Mouse (Mus musculus) 3134 (cell line): ENCODE data around the gene Tmem140.
A peak's percentile ranks its signal among the peaks of the same experiment; 100 is the strongest.

Source experiments
- DNase-seq: peaks from one replicate; pipeline ENCODE4 v3.0.0-alpha.2; 2011; ENCODE audit warnings: low spot score; ENCODE audit not compliant: insufficient read length; ENCODE audit errors: extremely low read depth

Gene Tmem140

DNA sequence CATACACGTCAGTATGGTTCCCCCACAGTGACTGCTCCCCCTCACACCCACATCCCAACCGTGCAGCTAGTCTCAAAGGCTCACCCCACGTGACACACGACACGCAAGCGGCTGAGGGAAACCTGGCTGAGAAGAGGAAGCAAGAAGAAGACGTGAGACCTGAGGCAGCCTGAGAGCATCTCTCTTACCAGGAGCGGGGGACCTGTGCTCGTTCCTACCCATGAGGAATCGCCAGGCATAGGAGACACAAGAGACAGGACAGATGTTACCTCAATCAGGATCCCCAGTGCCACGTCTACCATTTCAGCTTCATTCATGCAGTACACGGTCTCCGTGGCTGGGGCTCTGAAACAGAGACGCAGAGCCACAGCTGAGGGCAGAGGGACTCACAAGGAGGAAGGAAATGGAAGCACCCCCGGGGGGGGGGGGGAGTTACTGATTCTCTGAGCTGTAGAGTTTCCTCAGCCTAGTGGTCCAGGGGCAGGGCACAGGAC lies 12.4 kb downstream of the Tmem140 start:
- no peak for DNase-seq

GRCm38 (mm10) chr6:34875966-34876834 lies 13.3 kb downstream of the Tmem140 start:
- no peak for DNase-seq

DNA sequence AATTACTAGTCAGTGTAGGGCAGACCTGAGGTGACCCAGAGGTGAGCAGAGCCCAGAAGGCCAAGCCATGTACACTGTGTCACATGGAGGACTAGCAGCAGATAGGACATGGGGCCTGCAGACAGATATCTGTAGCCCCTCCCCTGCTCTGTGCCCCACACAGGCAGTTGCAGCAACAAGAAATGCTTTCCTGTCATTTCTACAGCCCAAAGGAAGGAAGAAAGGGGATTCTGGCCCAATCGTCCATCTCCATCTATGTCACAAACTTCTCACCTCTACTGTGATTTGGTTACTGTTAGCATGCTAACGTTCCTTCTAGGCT lies 13.8 kb downstream of the Tmem140 start:
- DNase-seq: no peak

DNA sequence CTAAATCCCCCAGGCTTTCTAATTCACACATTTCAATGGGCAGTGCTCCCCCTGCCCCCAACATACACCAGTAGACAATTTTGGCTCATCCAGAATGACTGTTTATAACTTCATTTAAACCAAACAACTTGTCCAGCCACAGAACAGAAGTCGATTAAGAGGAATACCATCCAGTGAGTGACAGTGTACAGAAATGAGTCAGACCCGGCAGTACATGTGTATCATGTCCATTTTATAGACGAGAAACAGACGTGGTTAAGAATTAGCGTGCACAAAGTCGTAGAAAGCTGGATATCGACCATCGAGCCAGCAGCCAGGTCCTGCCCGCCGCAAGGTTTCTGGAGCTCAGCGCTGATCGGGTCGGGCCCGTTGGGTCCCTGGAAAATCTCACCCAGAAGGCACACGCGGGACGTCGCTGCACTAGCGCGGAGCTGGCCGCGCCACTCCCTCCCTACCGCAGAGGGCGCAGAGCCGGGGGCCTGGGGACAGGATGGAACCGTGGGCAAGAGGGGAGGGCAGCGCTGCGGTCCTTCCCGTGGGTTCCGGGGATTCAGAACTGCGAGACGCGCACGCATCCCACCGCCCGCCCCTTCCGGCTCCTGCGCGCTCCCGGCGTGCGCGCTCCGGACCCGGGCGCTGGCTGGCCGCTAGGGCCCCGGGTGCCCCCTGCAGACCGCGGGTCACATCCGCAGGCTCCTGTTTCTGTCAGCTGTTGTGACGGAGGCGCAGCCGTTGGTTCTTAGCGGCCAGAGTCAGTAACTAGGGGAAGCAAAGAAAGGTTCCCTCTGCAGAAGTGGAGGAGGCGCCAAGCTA lies 14.8 kb downstream of the Tmem140 start, which contains the start of gene Cyren:
TSS of gene Cyren (minus strand) at position 552 of the 813 bp plus-strand sequence.
- peak; percentile 95 for DNase-seq

DNA sequence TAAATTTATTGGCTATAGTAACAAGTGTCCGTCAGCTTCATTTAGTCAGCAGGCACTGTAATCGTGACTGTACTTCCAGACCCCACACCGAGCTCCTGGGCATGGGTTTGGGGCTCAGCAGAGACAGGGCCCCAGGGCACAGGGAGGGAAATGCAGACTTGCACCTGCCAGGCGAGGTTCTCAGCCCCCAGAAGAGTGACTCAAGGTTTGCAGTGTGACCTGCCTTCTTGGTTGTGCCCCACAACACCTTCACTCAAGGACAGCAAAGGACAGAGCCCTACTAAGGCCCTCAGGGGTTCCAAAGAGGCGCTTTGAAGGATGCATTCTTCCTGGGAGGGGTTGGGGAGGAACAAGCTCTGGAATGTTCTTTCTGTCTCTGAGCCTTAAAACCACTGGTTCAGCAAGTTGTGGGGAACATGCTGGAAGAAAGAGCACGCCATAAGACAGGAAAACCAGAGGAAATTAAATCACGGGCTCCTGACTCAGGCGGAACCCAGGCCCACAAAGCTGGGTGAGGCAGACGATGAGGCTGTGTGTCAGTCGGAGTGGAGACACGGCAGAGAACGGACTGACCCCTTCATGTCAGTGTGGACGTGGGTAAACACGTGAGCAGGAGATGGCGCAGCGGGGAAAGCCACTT lies 16.3 kb downstream of the Tmem140 start:
- DNase-seq: no peak

- DNase-seq: no peak
These were observed 17.0 kb downstream of the Tmem140 start for GRCm38 (mm10) chr6:34879911-34880475.

DNA sequence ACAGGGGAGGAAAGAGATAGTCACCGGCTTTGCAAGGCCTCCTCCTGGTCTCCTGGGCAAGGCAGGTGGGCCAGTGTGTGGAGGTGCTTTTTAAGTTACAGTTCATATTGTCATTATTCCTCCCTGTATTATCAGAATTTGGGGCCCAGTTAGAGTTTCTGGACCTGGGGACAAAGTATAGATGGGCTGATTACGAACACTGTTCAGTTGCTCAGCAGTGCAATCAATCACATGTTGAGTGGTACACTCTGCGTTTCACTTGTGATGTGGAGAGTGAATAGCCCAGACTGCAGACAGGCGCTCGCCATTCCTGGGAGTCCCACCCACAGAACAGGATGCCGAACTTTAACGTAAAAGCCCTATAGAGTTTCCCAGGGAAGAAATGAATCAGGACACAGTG lies 21.8 kb downstream of the Tmem140 start:
- DNase-seq: no peak

- DNase-seq: no peak
These were observed 24.3 kb downstream of the Tmem140 start for GRCm38 (mm10) chr6:34887131-34887850.

GRCm38 (mm10) chr6:34889185-34889584 lies 26.2 kb downstream of the Tmem140 start:
- no peak for DNase-seq

GRCm38 (mm10) chr6:34895569-34895968 lies 32.6 kb downstream of the Tmem140 start:
- no peak for DNase-seq

GRCm38 (mm10) chr6:34896168-34896780 lies 33.3 kb downstream of the Tmem140 start:
- DNase-seq: no peak

DNA sequence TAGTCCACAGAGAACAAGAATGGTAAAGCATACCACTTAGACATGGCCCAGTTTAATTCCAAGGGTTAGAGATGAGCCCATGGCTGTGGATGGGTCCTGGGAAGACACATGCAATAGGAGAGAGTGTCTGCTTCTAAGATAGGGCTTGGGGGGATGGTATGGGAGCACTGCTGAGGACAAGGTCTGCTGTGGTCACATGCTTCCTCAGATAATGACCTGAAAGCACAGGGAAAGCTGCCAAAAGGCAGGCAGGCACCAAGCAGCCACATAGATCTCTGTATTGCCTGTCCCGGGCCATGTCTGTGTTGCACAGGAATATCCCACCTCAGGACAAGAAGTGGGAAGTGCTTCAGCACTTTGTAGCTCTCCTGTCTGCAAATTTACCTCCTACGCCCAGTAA lies 36.2 kb downstream of the Tmem140 start:
- DNase-seq: no peak

DNA sequence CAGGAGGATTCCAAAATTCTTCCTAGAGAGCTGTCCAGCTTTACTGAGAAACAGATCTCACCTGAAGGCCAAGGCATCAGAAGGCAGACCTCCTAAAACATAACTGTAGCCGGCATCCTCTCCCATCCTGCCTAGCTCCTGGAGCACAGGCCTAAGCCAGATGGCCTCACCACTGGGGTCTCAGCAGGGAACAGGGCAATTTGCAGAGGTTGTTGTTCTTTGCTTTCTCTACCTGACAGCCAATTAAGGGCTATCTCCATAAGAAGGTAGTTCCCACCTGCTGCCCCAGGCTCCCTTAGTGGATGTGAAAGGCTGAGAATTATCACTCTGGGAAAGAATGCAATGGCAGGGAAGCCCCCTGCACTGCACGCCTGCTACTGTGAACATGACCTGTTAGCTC lies 38.0 kb downstream of the Tmem140 start:
- DNase-seq: no peak

DNA sequence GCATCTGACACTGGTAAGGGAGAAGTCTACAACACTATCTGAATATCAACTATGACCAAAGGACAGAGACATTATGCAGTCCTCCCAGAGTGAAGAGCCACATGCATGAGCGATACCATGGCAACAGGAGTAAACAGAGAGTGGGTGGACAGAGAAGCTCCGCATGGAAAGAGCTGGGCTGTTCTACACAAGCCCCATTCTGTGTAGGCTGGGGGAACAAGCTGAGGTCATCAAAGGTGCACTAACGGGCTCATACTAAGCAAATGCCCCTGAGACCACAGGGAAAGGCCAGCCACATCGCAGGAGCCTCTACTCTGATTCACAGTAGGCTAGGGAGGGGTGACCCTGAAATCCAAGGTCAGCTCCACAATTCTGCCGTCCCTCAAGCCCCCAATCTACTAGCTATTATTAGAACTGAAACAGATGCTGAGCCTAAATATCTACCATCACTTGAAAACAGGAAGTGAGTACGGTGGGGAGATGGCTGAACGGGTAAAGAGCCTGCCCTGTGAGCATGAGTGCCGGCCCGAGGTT lies 39.0 kb downstream of the Tmem140 start:
- no peak for DNase-seq

- DNase-seq: no peak
These were observed 39.6 kb downstream of the Tmem140 start for GRCm38 (mm10) chr6:34902578-34902977.

DNA sequence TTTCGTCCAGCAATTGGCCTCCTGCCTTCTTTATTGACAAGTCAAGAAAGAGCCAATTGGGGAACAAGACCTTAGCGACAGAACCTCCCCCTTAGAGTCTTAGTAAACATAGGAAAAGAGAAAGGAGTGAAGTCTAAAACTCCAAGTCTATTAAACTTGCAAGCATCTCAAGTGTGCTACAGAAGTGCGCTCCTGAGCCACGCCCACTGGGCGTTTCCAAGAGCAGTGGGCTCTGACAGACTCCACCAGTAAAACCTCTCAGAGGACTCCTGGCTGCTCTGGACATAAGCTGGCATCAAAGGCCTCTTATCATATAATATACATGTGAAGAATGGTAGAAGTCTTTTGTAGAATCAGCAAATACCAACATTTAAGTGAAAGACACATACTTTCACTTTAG lies 40.5 kb downstream of the Tmem140 start:
- DNase-seq: no peak

GRCm38 (mm10) chr6:34903851-34904250 lies 40.9 kb downstream of the Tmem140 start:
- DNase-seq: no peak

GRCm38 (mm10) chr6:34904361-34904760 lies 41.4 kb downstream of the Tmem140 start:
- no peak for DNase-seq

GRCm38 (mm10) chr6:34906125-34906524 lies 43.2 kb downstream of the Tmem140 start:
- no peak for DNase-seq

- no peak for DNase-seq
These were observed 43.7 kb downstream of the Tmem140 start for GRCm38 (mm10) chr6:34906661-34907060.
